Mouse (Mus musculus): ENCODE data around the gene Tmc5. TPM values are rescaled to one million over a fixed set of nuclear protein-coding genes. Genes with fewer than 3 reads are reported as not detected.
A peak's percentile ranks its signal among the peaks of the same experiment; 100 is the strongest.

The Tmc5 gene
- polyA plus RNA-seq, 1 experiment from 2014 or later, result 5.3 TPM

DNA sequence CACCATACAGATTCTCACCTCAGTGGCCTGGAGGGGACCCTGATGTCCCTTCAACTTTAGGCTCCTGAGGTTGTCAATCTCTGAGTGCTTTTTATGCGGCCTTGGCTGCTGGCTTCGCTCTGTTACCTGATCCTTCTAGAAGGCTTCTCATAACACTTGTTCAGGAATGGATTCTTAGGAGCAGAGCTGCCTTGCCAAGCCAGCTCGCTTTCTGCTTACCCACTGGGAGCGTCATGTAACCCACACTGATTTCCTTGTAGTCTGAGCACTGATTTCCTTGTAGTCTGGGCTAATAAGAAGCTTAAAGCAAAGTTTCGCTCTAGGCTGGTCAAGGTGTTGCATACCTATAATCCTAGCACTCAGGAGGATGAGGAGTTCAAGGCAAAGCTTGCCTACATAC is 21.0 kb downstream of the Tmc5 start:
- H3K4me3 ChIP-seq (ENCODE audit: low read depth, low read length), result no peak overlapping the region
- WGBS, result 83% methylated on average over 5 of the region's 5 CpGs
- ATAC-seq (replicated peaks; ENCODE audit: low FRiP score, low TSS enrichment, low read depth) (no peak), DNase-seq (ENCODE audit: low spot score) (no peak)
- no peak overlapping the region for H3K9ac ChIP-seq (ENCODE audit: low read length)
- H3K9me3 ChIP-seq (ENCODE audit: control insufficient read depth, low read length), result no peaks in the 10 kb centered on the region
- no peak overlapping the region for H3K27ac ChIP-seq (ENCODE audit: low read depth)
- no peaks in the 10 kb centered on the region for H3K27me3 ChIP-seq (replicated peaks; ENCODE audit: control insufficient read depth, insufficient read depth, low read length)
- no peaks in the 10 kb centered on the region for H3K4me1 ChIP-seq (replicated peaks; ENCODE audit: control insufficient read depth, insufficient read depth, low read length)
- no peak overlapping the region for H3K4me2 ChIP-seq (ENCODE audit: low read length)
- no peaks in the 10 kb centered on the region for H3K36me3 ChIP-seq (ENCODE audit: control insufficient read depth, insufficient read depth, low read length)

GRCm38 (mm10) chr7:118620243-118620906 is 23.3 kb downstream of the Tmc5 start:
- peak; percentile 53; the same call in 1 of the 2 replicates for ATAC-seq (replicated peaks; ENCODE audit: low FRiP score, low TSS enrichment, low read depth)
- H3K36me3 ChIP-seq (ENCODE audit: control insufficient read depth, insufficient read depth, low read length), result no peaks in the 10 kb centered on the region
- no peak overlapping the region for H3K4me3 ChIP-seq (ENCODE audit: low read depth, low read length)
- no peak overlapping the region for H3K4me2 ChIP-seq (ENCODE audit: low read length)
- H3K4me1 ChIP-seq (replicated peaks; ENCODE audit: control insufficient read depth, insufficient read depth, low read length), result no peaks in the 10 kb centered on the region
- H3K9ac ChIP-seq (ENCODE audit: low read length), result no peak overlapping the region
- no peak for DNase-seq (ENCODE audit: low spot score)
- H3K9me3 ChIP-seq (ENCODE audit: control insufficient read depth, low read length), result no peaks in the 10 kb centered on the region
- no peaks in the 10 kb centered on the region for H3K27me3 ChIP-seq (replicated peaks; ENCODE audit: control insufficient read depth, insufficient read depth, low read length)
- WGBS, result 74% methylated on average over 7 of the region's 7 CpGs
- no peak overlapping the region for H3K27ac ChIP-seq (ENCODE audit: low read depth)

DNA sequence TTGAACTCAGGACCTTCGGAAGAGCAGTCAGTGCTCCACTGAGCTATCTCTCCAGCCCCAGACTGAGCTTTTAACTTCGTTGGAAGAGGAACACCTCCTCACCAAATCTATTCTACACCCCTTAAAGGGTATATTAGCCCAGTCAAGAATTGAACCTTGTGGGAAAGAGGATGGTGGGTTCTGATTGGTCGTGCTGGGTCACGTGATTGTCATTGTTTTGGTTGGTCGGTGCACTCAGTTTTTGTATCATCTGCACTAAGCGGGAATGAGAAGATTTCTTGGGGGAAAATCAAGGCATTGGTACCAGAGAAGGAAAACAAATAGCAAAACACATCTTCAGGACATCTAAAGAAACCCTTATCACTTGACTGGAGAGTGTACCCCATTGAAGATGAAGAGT is 24.0 kb downstream of the Tmc5 start:
- WGBS, result 80% methylated on average over 6 of the region's 6 CpGs
- H3K4me2 ChIP-seq (ENCODE audit: low read length), result no peak overlapping the region
- ATAC-seq (replicated peaks; ENCODE audit: low FRiP score, low TSS enrichment, low read depth) (no peak), DNase-seq (ENCODE audit: low spot score) (no peak)
- H3K4me3 ChIP-seq (ENCODE audit: low read depth, low read length), result no peak overlapping the region
- no peaks in the 10 kb centered on the region for H3K36me3 ChIP-seq (ENCODE audit: control insufficient read depth, insufficient read depth, low read length)
- no peak overlapping the region for H3K9ac ChIP-seq (ENCODE audit: low read length)
- no peaks in the 10 kb centered on the region for H3K9me3 ChIP-seq (ENCODE audit: control insufficient read depth, low read length)
- no peaks in the 10 kb centered on the region for H3K27me3 ChIP-seq (replicated peaks; ENCODE audit: control insufficient read depth, insufficient read depth, low read length)
- H3K4me1 ChIP-seq (replicated peaks; ENCODE audit: control insufficient read depth, insufficient read depth, low read length), result no peaks in the 10 kb centered on the region
- no peak overlapping the region for H3K27ac ChIP-seq (ENCODE audit: low read depth)

DNA sequence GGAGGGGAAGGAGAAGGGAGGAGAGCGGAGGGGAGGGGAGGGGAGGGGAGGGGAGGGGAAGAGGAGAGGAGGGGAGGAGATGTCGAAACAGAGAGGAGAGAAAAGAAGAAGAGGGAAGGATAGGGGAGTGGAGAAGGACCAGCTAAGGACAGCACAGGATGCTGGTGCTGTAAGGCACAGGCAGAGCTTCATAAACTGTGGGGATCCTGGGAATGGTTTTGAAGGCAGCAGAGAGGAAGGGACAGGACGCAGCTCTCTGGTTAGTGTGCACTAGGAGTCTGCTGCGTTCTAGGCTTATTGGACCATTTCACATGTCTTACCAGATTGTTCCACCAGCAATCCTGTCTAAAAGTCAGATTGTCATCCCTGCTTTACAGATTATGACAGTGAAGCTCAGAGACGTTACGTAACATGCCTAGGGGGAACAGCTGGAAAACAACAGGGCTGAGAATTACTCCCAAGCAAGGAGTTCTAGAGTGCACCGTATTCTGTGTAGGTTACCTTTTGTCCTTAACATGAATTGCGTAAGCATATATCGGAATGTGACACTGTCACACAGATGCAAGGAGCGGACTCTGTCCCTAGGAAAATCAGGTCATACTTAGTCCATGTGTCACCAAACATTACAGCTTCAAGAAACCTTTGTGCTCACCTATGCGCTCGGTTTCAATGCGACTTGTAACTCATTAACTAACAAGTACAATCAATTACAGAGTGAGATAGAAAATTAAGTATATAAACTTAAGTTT is 30.6 kb downstream of the Tmc5 start:
- Histone ChIP-seq H3K9ac (ENCODE audit: low read length) (no peak overlapping the region), H3K4me2 (ENCODE audit: low read length) (no peak overlapping the region), H3K4me3 (ENCODE audit: low read depth, low read length) (no peak overlapping the region), H3K27me3 (replicated peaks; ENCODE audit: control insufficient read depth, insufficient read depth, low read length) (no peaks in the 10 kb centered on the region), H3K36me3 (ENCODE audit: control insufficient read depth, insufficient read depth, low read length) (no peaks in the 10 kb centered on the region), H3K4me1 (replicated peaks; ENCODE audit: control insufficient read depth, insufficient read depth, low read length) (no peaks in the 10 kb centered on the region), H3K27ac (ENCODE audit: low read depth) (no peak overlapping the region), H3K9me3 (ENCODE audit: control insufficient read depth, low read length) (no peaks in the 10 kb centered on the region)
- DNase-seq (ENCODE audit: low spot score) (no peak), ATAC-seq (replicated peaks; ENCODE audit: low FRiP score, low TSS enrichment, low read depth) (peak; percentile 86)
- 69% methylated on average over 13 of the region's 13 CpGs for WGBS

GRCm38 (mm10) chr7:118633094-118633493 is 36.0 kb downstream of the Tmc5 start:
- H3K9ac ChIP-seq (ENCODE audit: low read length), result no peak overlapping the region
- DNase-seq (ENCODE audit: low spot score) (no peak), ATAC-seq (replicated peaks; ENCODE audit: low FRiP score, low TSS enrichment, low read depth) (no peak)
- no peak overlapping the region for H3K4me2 ChIP-seq (ENCODE audit: low read length)
- no peaks in the 10 kb centered on the region for H3K9me3 ChIP-seq (ENCODE audit: control insufficient read depth, low read length)
- H3K36me3 ChIP-seq (ENCODE audit: control insufficient read depth, insufficient read depth, low read length), result no peaks in the 10 kb centered on the region
- no peaks in the 10 kb centered on the region for H3K27me3 ChIP-seq (replicated peaks; ENCODE audit: control insufficient read depth, insufficient read depth, low read length)
- no peak overlapping the region for H3K4me3 ChIP-seq (ENCODE audit: low read depth, low read length)
- 84% methylated on average over 9 of the region's 9 CpGs for WGBS
- H3K4me1 ChIP-seq (replicated peaks; ENCODE audit: control insufficient read depth, insufficient read depth, low read length), result no peaks in the 10 kb centered on the region
- no peak overlapping the region for H3K27ac ChIP-seq (ENCODE audit: low read depth)

DNA sequence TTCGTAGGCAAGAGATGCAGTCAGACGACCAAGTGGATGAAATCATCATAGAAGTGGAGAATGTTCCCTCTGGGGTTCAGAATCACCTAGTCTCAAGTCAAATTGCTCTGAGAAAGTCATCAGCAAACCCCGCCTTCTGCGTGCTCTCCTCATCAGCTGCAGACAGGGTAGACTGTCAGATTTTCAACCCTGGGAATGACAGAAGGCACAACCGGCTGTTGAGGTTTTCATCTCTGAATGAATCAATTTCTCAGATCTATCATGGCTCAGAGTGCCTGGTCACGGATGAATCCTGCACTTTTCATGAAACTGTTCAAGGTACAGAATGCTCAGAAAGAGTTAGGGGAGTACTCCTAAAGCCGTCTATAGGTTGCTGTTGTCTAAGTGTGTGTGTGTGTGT is 36.9 kb downstream of the Tmc5 start:
- Histone ChIP-seq H3K9ac (ENCODE audit: low read length) (no peak overlapping the region), H3K9me3 (ENCODE audit: control insufficient read depth, low read length) (no peaks in the 10 kb centered on the region), H3K27me3 (replicated peaks; ENCODE audit: control insufficient read depth, insufficient read depth, low read length) (no peaks in the 10 kb centered on the region), H3K4me2 (ENCODE audit: low read length) (no peak overlapping the region), H3K27ac (ENCODE audit: low read depth) (no peak overlapping the region), H3K36me3 (ENCODE audit: control insufficient read depth, insufficient read depth, low read length) (no peaks in the 10 kb centered on the region), H3K4me1 (replicated peaks; ENCODE audit: control insufficient read depth, insufficient read depth, low read length) (no peaks in the 10 kb centered on the region), H3K4me3 (ENCODE audit: low read depth, low read length) (no peak overlapping the region)
- ATAC-seq (replicated peaks; ENCODE audit: low FRiP score, low TSS enrichment, low read depth) (no peak), DNase-seq (ENCODE audit: low spot score) (no peak)
- 81% methylated on average over 7 of the region's 7 CpGs for WGBS

DNA sequence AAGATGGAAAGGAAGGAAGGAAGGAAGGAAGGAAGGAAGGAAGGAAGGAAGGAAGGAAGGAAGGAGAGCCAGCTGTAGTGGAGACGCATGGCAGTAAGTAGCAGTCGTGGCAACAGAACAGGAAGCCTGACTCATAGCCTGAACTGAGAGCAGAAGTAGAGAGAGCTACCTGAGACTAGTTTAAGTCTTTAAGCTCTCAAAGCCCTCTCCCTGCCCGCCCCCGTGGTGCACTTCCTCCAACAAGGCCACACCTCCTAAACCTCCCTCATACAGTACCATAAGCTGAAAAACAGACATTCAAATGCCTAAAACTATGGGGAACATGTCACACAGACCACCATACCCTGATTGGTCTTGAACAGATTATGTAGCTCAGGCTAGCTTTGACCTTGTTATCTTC is 40.4 kb downstream of the Tmc5 start:
- Histone ChIP-seq H3K9ac (ENCODE audit: low read length) (no peak overlapping the region), H3K4me3 (ENCODE audit: low read depth, low read length) (no peak overlapping the region), H3K27ac (ENCODE audit: low read depth) (no peak overlapping the region), H3K9me3 (ENCODE audit: control insufficient read depth, low read length) (no peaks in the 10 kb centered on the region), H3K36me3 (ENCODE audit: control insufficient read depth, insufficient read depth, low read length) (no peaks in the 10 kb centered on the region), H3K4me1 (replicated peaks; ENCODE audit: control insufficient read depth, insufficient read depth, low read length) (no peaks in the 10 kb centered on the region), H3K27me3 (replicated peaks; ENCODE audit: control insufficient read depth, insufficient read depth, low read length) (no peaks in the 10 kb centered on the region), H3K4me2 (ENCODE audit: low read length) (no peak overlapping the region)
- ATAC-seq (replicated peaks; ENCODE audit: low FRiP score, low TSS enrichment, low read depth) (no peak), DNase-seq (ENCODE audit: low spot score) (no peak)
- WGBS, result 58% methylated on average over 4 of the region's 4 CpGs

DNA sequence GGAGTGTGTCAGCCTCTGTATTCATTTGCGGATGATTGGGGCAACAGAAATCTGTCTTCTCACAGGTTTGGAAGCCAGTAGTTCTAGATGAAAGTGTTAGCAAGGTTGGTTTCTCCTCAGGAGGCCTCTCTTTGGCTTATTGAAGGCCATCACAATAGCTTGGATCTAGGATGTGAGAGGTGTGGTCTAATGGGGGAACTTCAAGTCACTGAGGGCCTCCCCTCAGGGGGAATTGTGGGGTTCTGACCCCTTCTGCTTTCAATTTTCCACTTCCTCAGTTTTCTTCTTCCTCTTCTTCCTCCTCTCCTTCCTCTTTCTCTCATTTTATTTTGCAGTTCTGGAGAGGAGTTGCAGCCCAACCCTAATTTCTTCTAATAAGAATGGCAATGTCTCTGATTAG is 49.1 kb downstream of the Tmc5 start:
- no peak for DNase-seq (ENCODE audit: low spot score)
- Histone ChIP-seq H3K9ac (ENCODE audit: low read length) (no peak overlapping the region), H3K4me1 (replicated peaks; ENCODE audit: control insufficient read depth, insufficient read depth, low read length) (no peaks in the 10 kb centered on the region), H3K36me3 (ENCODE audit: control insufficient read depth, insufficient read depth, low read length) (no peaks in the 10 kb centered on the region), H3K4me2 (ENCODE audit: low read length) (no peak overlapping the region), H3K27me3 (replicated peaks; ENCODE audit: control insufficient read depth, insufficient read depth, low read length) (no peaks in the 10 kb centered on the region), H3K27ac (ENCODE audit: low read depth) (no peak overlapping the region), H3K9me3 (ENCODE audit: control insufficient read depth, low read length) (no peaks in the 10 kb centered on the region), H3K4me3 (ENCODE audit: low read depth, low read length) (no peak overlapping the region)
- WGBS, result 85% methylated on average over 1 of the region's 1 CpGs
- ATAC-seq (replicated peaks; ENCODE audit: low FRiP score, low TSS enrichment, low read depth), result no peak

GRCm38 (mm10) chr7:118649328-118649727 is 52.2 kb downstream of the Tmc5 start:
- no peaks in the 10 kb centered on the region for H3K9me3 ChIP-seq (ENCODE audit: control insufficient read depth, low read length)
- DNase-seq (ENCODE audit: low spot score) (no peak), ATAC-seq (replicated peaks; ENCODE audit: low FRiP score, low TSS enrichment, low read depth) (no peak)

More at GRCm38 (mm10) chr7:118649328-118649727, 52.2 kb downstream of the Tmc5 start:
- no peak overlapping the region for H3K4me2 ChIP-seq (ENCODE audit: low read length)
- no peak overlapping the region for H3K9ac ChIP-seq (ENCODE audit: low read length)
- H3K4me3 ChIP-seq (ENCODE audit: low read depth, low read length), result no peak overlapping the region
- no peaks in the 10 kb centered on the region for H3K4me1 ChIP-seq (replicated peaks; ENCODE audit: control insufficient read depth, insufficient read depth, low read length)
- no peaks in the 10 kb centered on the region for H3K36me3 ChIP-seq (ENCODE audit: control insufficient read depth, insufficient read depth, low read length)
- no peak overlapping the region for H3K27ac ChIP-seq (ENCODE audit: low read depth)
- H3K27me3 ChIP-seq (replicated peaks; ENCODE audit: control insufficient read depth, insufficient read depth, low read length), result no peaks in the 10 kb centered on the region
- WGBS, result 84% methylated on average over 7 of the region's 7 CpGs

Data from intestine, embryonic 14.5 days (tissue).